Mouse (Mus musculus) frontal cortex, postnatal 14 days (tissue): ENCODE results near the gene Ocln.

Source experiments
- DNase-seq, 2 experiments: peaks; one replicate each; pipeline ENCODE4 v3.0.0; 2022; ENCODE audit warnings: low spot score in 2 of 2

Ocln gene

DNA sequence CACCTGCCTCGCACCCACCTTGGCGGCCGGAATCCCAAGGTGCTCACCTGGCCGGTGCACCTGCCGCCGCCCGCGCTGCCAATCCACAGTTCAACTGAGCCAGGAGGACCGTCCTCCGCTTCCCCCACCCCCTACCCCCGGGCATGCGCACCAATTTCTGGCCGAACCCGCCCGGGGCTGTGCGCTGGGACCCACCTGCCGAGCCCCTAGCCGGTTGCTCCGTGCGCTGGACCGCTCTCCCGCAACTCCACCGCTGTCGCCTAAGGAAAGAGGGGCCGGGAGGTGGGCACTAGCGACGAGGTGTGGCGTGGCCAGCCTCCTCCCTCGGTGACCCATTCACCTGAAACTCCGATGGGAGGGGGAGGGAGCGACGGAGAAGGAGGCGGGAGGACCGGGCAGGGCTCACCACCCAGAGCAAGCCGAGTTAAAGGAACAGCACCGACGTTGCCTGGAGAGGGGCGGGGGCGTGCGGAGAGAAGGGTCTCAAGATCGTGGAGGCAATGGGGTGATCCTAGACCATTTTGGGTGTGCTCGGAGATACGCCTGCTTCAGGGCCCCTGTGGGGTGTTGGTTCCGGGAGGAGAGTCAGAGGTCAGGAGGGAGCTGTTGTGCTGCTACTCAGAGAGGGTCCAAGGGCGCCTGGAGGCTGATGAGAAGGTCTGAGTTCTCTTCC is at the start of gene Ocln:
Gene Ocln, minus strand, starts transcription at position 350 of the 673 bp plus-strand sequence.
- DNase-seq, result peak; percentile 12 to 17

DNA sequence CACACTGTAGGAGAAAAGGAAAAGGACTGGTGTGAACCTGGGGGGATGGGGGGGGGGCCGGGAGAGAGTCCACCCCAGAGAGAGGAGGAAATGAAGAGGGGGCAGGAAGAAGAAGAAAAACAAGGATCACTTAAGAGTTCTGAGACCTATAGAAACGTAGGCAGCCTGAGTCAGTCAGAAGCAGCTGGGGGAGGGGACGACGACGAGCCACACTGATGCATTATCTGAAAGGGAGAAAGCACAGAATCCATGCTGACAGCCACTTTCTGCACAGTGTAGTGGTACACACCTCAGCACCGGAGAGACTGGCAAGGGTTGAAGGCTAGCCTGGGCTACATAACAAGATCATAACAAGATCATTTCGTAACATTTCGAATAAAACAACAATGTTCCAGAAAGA is 48.5 kb upstream of the Ocln start:
- DNase-seq, result no peak

DNA sequence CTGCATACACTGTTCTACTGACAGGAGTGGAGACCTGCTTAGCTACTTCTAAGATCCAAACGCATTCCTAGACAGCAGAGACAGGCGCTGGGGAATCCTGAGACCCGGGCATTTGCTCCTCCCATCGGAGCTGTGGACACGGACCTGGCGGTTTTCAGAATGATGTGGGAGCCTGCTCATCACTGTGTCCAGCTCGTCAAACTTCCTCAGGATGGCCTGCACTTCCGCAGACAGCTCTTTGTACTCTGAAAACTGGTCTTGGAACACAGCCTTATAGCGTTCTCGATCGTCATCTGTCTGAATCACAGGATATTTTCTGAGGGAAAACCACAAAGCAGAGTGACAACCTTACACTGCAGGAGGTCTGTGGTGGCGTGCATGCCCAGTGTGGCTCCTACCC is 47.8 kb upstream of the Ocln start:
- DNase-seq, result no peak

DNA sequence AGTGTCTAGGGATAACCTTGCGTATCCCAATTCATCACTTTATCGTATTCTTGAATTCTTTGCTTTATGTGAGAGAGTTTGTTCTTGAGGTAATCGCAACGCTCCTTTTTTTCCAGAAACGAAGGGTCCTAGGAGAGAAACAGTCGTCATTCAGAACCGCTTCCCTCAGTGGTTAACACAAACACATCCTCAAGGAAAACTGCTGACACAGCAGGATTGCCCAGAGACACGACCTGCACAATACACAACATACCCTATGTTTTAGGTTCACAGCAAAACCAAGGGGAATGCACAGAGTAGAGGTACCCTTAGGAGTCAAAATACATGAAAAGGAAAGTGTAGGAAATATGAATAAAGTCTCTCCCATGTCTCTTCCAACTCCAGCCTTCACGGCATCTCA is 44.8 kb upstream of the Ocln start:
- DNase-seq, result no peak

DNA sequence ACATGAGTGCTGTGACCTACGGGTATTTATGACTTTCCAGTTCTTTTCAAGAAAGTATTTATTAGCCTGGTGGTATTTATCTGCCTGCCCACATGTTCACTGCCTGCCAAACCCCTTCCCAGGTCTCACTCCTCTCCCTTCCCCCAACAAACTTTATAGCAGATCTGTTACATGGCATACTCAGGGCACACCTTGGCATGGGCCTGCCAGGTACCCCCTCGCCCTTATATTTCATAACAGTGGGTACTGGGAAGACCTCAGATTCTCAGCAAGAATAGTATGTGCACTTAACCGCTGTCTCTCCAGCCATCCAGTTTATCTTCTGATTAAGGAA is 43.0 kb upstream of the Ocln start:
- no peak for DNase-seq

DNA sequence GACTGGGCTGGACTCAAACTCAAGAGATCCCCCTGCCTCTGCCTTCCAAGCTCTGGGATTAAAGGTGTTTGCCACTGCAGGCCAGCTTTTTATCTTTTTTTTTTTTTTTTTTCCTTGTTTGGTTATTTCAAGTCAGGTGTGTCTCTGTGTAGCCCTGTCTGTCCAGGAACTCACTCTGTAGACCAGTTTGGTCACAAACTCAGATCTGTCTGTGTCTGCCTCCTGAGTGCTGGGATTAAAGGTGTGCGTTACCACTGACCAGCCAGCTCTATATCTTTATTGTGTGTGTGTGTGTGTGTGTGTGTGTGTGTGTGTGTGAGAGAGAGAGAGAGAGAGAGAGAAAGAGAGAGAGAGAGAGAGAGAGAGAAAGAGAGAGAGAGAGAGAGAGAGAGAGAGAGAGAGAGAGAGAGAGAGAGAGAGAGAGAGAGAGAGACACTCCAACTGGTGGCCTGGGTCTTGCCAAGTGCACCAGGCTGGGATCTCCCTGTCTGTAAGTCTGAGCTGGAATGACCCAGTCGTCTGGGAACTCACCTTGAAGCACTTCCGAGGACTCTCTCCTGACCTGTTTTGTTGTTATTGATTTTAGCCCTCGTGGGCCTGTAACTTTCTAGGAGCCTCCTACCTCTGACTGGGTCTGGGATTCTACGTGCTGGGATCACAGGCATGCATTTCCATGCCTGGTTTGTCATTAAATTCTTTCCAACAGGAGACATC is 42.5 kb upstream of the Ocln start:
- DNase-seq, result no peak

DNA sequence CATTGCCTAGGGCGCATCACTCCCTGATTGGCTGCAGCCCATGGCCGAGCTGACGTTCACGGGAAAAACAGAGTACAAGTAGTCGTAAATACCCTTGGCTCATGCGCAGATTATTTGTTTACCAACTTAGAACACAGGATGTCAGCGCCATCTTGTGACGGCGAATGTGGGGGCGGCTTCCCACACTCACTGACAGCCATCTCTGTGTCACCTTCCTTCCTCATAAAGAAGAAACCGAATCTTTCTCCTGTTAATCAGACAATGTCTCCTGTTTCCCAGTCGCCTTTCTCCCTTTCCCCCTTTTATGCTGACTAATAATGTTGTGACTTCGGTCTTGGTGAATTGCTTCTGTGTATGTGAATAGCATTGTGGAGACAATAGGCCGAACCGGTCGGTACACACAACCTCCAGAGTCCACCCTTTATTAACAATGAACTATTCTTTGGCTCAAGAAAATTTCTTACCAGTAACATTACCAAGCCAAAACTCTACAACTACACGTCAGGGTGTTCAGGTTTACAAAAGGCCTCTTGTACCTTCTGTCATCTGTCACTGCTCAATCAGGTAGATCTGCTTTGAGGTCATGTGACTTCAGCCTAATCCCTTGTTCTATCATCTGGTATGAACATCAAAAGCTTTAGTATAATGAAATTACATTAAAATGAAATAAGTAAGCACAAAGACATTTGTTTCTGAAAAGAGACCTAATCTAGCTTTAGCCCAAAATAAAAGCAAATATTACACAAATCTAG is 41.7 kb upstream of the Ocln start:
- peak; percentile 19 to 21 for DNase-seq

DNA sequence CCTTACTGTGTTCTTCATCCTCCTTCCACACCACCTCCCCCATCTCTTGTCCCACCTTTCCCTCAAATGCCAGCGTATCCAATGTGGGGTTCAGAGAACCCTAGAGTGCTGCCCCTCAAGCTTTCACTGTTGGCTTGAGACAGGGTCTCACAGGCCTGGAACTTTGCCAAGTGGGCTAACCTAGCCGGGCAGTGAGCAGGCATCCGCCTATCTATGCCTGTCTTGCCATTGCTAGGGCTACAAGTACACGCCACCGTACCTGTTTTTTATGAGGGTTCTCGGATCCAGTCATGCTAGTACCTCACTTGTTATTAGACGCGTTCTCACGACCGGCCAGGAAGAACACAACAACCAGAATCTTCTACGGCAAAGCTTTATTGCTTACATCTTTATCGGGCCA is 36.1 kb upstream of the Ocln start:
- no peak for DNase-seq

DNA sequence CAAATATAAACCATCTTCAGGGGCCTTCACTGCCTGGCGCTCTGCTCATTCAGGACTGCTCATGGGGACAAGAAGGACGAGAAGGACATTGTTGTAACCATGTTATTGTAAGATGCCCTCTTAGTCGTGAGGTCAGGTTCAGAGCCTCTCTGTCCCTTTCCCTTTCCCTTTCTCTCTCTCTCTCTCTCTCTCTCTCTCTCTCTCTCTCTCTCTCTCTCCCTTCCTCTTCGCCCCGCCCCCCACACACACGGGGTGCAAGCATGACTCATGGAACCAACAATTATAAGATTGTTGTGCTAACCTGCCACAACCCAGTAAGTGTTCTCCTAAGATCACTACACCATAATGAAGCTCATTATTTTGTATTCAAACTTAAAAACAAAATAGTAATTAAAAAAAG is 29.6 kb upstream of the Ocln start:
- DNase-seq, result no peak

DNA sequence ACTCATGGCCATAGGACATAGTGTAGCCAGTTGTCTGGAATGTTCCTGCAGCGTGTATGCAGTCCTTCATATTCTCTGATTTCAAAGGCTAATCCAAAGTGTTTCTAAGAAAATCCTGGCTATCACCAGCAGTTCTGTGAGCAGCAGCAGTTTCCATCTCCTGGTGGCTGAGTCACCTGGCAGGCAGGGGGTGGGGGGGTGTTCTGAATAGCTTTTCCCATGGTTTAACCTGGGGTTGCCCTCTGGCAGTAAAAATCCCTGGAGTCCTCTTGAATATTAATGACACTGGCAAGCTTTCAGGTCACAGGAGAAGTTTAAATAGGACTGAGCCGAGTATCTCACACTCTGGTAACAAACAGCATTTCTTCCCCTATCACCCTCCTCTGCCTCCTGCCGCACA is 29.2 kb upstream of the Ocln start:
- no peak for DNase-seq

DNA sequence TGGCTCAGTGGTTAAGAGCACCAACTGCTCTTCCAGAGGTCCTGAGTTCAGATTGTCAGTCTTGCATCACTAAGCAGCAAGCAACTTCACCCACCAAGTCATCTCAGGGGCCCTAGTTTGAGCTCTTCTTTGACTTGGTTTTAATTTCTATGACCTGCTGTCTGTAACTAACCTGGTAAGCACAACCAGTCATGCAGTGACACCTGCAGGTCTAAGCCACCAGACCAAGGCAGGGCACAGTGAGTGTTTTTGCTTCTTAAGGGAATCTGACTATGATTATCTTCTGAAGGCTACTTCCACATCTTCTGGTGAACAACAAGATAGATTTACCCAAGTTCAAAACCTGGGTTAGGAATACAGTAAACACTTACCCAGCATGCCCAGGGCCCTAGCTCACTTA is 27.4 kb upstream of the Ocln start:
- no peak for DNase-seq

DNA sequence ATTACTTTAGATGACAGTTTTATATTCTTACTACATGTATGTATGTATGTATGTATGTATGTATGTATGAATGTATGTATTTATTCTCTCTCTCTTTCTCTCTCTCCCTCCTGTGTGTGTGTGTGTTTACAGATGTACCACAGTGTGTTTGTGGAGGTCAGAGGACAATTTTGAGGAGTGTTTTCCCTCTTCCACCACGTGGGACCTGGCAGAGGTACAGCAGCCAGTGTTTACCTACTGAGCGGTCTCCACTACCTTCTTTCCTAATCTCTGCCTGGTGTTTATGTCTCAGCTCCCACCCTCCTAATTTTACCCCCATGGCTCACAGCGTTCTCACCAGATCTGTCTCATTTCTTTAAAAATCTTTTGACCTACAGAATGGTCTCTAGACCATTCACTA is 26.7 kb upstream of the Ocln start:
- DNase-seq, result no peak

DNA sequence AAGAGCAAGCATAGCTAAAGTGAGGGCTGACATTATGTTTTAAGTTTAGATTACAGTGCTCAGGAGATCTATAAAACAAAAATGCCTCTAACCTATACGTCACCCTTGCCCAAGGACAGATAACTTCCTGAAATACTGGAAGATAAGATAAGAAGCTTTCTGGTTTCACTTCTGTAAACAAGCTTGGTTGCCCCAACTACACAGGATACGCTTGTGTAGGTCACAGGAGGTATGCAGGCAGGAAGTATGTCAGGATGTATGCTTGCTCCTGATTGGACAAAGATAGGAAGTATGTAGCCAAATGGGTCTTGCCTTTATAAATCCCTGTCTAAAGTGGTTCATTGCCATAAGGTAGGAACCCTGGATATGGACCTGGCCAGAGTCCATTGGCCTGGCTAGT is 23.4 kb upstream of the Ocln start:
- no peak for DNase-seq

DNA sequence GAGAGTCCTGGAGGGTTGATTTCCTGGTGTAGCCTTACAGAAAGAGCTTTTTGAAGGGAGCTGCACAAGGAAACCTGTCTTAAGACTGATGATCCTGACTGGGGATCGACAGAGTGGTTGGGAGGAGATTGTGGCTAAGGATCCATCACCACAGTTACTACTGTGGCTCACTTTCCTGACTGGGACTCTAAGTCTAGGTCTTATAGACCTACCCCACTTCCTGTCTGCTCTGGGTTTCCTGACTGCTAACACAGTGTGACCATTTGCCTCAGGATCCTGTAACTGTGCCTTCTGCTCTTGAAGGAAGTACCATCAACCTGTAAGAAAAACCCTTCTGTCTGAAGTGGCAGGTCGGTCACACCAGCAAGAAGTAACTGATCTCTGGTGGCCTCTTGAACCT is 18.2 kb upstream of the Ocln start:
- no peak for DNase-seq

DNA sequence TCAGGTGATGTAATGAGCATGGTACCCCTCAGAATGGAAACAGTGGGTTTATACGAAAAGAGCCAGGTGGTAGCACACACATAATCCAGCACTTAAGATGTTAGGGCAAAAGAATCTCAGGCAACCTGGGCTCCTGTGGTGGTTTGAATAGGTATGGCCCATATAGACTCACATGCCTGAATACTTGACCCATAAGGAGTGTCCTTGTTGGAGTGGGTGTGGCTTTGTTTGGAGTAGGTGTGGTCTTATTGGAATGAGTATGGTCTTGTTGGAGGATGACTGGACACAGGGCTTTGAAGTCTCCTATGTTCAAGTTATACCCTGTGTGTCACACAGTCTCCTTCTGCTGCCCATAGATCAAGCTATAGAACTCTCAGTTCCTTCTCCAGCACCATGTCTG is 15.8 kb upstream of the Ocln start:
- no peak for DNase-seq

DNA sequence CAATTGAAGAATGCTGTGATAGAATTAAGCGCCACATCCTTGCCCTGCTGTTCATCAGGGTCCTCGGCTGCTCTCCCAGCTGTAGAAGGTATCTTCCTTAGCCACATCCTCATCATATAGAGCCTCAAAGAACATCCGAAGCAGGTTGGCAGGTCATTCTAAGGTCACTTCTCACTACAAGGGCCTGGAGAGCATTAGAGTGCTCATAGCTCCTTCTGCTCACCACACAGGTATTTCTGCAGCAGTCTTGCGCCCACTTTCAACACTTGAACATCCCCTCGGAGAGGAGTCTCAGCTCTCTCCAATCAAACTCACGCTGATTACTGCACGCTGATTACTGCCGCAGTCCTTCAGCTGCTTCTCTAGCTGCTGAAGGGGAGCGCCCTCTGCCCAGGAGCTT is 6.9 kb upstream of the Ocln start:
- DNase-seq, result no peak

DNA sequence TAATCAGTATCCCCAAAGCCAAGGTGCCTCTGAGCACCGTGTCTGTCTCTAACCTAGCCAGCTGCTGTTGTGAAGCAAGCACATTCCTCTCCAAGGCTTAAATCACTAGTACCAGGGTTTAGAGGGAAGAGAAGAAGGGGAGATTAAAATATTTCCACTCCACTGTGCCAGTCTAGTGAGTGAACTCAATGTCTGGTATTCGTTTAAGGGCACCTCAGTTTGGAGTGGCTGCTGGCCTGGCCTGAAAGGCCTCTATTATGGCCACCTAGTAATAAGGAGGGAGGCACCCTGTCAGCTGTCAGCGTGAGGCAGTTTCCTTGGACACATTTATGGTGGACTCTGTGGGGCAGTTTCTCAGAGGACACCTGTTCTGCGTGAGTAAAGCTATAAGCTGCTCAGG is 4.5 kb upstream of the Ocln start:
- no peak for DNase-seq

DNA sequence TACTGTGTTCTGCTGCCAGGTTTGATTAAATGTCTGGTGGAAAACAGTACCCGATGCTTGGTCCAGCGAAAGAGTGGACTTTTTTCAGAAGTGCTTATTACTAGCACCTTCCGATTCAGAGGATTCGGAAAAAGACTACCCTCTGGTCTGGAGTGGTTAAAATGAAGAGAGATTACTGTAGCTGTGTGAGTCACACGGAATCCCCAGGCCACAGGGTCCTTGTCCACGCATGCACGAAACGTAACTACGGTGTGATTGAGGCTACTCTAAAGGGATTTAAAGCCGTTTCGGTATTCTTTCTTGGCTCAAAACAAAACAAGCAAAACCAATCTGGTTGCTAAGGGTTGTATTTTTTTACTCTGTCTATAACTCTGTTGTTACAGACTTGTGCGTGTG is 522 bp upstream of the Ocln start:
- DNase-seq, result no peak

DNA sequence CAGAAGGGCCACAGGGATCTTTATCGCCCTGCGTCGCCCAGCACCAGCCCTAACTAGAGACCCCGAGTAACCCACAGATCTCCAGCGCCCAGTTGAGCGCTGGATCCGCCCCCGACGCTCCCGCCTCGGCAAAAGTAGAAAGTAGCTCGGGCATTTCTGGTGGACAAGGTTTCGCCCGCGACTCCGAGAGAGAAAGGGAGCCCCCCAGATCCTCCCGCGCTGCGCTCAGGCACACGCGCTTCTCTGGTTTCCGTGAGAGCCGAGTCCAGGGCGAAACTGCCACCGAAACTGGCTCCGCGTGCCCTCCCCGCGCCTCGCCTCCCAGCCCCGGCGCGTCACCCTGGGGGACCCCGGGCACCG is 529 bp downstream of the Ocln start:
- DNase-seq, result peak in 1 of 2 experiments; percentile 5

DNA sequence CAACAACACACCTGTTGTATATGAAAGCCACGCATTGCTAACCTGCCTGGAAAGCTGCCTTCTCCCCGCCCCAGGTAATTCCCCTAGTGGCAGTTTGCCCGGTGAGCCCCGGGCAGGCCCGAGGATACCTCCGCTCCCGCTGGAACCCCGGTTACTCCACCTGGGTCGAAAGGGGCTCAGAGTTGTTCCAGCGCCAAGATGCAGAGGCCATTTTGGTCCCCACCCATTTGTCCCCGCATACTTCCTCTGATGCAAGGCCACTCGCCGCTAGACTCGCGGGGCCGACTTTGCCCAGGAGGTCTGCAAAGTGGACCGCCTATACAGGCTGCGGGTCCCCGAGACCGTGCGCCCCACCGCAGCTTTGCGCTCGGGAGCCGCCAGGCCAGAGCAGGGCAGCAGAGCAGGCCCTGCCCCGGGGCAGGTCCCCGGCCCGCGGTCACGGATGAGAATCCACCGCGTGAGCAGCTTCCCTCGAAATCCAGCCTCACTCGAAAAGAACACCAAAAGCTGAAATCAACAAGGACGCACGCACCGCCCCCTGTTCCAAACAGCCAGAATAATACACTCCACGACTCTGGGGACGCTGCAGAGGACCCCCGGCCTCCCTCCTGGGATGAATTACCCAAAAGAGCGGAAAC is 1.0 kb downstream of the Ocln start:
- DNase-seq, result no peak

DNA sequence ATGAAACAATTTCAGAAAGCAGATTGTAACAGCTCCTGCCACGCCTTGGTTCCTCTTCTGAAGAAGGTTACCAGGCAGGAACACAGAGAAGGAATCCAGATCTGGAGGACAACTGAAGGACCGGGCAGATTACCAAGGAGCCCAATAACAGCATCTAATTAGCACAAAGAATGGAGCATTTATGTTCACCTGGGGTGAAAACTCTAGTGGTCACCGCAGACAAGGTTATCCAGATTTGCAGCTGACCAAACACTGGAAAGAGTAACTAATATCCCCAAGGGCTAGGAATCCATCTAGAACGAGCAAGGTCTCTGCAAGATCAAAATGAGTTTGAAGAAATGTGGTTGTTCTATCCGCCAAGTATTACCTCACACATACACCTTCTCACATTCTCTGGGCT is 5.2 kb downstream of the Ocln start:
- no peak for DNase-seq

DNA sequence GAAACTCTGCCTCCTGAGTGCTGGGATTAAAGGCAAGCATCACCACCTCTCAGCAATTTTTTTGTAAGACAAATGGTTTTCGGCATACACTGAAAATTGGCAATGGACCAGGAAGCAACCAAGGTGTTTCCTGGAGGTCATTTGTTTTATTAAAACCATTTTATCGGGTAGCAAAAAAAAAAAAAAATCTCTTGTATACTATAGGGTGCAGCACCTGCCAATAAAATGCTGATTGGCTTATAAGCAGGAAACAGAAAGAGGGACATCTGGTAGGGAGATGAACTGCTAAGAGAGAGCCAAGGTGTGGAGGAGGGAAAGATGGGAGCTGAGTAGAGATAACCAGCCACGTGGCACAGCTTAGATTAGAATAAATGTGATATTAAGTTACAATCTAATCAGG is 7.0 kb downstream of the Ocln start:
- DNase-seq, result no peak

DNA sequence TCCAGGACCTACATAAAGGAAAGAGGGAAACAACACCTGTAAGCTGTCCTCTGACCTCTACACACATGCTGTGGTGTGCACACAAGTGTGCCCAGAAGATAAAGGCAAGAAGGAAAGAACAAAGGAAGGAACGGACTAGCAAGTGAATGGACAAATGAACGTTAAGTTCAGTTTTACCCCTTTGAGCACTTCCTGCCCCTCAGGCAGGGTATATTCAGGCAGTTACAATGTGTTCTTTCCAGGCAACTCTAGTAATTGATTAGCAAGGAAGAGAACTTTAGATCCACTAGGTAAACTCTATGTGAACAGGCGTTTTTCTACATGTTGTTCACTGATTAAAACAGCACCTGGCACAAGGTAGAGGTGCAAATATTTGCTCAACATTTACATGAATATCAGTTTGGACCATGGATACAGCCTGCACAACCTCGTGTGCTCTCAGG is 8.3 kb downstream of the Ocln start:
- DNase-seq, result no peak
